Mouse (Mus musculus): ENCODE measurements around the gene Tmem39a.

GRCm38 (mm10) chr16:38526264-38526663 is 32.2 kb upstream of the Tmem39a start:
- TF ChIP-seq GATA1 (IDR thresholded peaks at IDR 0.05; ENCODE audit: low read length) (no peak), TAL1 (IDR thresholded peaks at IDR 0.05; ENCODE audit: low read length) (no peak; the same call in 2 of the 3 replicates)

All from erythroblast, embryonic 14.5 days (primary cell).